Mouse (Mus musculus) lung, postnatal 4 days (tissue): Measurements from ENCODE around the gene Clca3a1.

Source experiments
- DNase-seq, 2 experiments: peaks; one replicate each; pipeline ENCODE4 v3.0.0; 2021

The Clca3a1 gene

GRCm38 (mm10) chr3:144719088-144719900, 41.5 kb downstream of the Clca3a1 start:
- peak; percentile 78 to 82 for DNase-seq

GRCm38 (mm10) chr3:144718706-144719087, 42.1 kb downstream of the Clca3a1 start:
- DNase-seq: peak; percentile 40 to 49

GRCm38 (mm10) chr3:144717835-144718234, 42.9 kb downstream of the Clca3a1 start:
- no peak for DNase-seq

- no peak for DNase-seq
These were observed 43.7 kb downstream of the Clca3a1 start for GRCm38 (mm10) chr3:144717121-144717520.

- DNase-seq: no peak
These were observed 44.9 kb downstream of the Clca3a1 start for GRCm38 (mm10) chr3:144715901-144716300.

GRCm38 (mm10) chr3:144715033-144715432, 45.7 kb downstream of the Clca3a1 start:
- DNase-seq: no peak

GRCm38 (mm10) chr3:144714606-144715005, 46.2 kb downstream of the Clca3a1 start:
- peak in 1 of 2 experiments; percentile 41 for DNase-seq

- DNase-seq: peak in 1 of 2 experiments; percentile 29
These were observed 46.7 kb downstream of the Clca3a1 start for GRCm38 (mm10) chr3:144714126-144714525.

- no peak for DNase-seq
These were observed 49.1 kb downstream of the Clca3a1 start for GRCm38 (mm10) chr3:144711607-144712206.

- no peak for DNase-seq
These were observed 52.2 kb downstream of the Clca3a1 start for GRCm38 (mm10) chr3:144708612-144709011.

GRCm38 (mm10) chr3:144703959-144704358, 56.8 kb downstream of the Clca3a1 start:
- DNase-seq: no peak

- no peak for DNase-seq
These were observed 61.9 kb downstream of the Clca3a1 start for GRCm38 (mm10) chr3:144698790-144699433.

GRCm38 (mm10) chr3:144697942-144698341, 62.8 kb downstream of the Clca3a1 start:
- DNase-seq: no peak

- DNase-seq: no peak
These were observed 63.6 kb downstream of the Clca3a1 start for GRCm38 (mm10) chr3:144697154-144697553.

- no peak for DNase-seq
These were observed 65.8 kb downstream of the Clca3a1 start for GRCm38 (mm10) chr3:144694941-144695340.

- DNase-seq: no peak
These were observed 66.7 kb downstream of the Clca3a1 start for GRCm38 (mm10) chr3:144694040-144694439.

- no peak for DNase-seq
These were observed 68.7 kb downstream of the Clca3a1 start for GRCm38 (mm10) chr3:144692052-144692451.

GRCm38 (mm10) chr3:144689236-144689635, 71.5 kb downstream of the Clca3a1 start:
- peak; percentile 47 to 48 for DNase-seq

GRCm38 (mm10) chr3:144688284-144688683, 72.5 kb downstream of the Clca3a1 start:
- DNase-seq: no peak

GRCm38 (mm10) chr3:144687618-144688017, 73.2 kb downstream of the Clca3a1 start:
- DNase-seq: no peak

GRCm38 (mm10) chr3:144686146-144686545, 74.6 kb downstream of the Clca3a1 start:
- DNase-seq: no peak

GRCm38 (mm10) chr3:144683136-144683814, 77.5 kb downstream of the Clca3a1 start:
- DNase-seq: no peak

GRCm38 (mm10) chr3:144681542-144681941, 79.2 kb downstream of the Clca3a1 start:
- peak in 1 of 2 experiments; percentile 2 for DNase-seq
